Mouse (Mus musculus) c-Kit-negative CD71-positive TER-119-positive erythroid progenitor cells, embryonic 14.5 days (primary cell): ENCODE data around the gene Ak6.

Experiments used
- DNase-seq: peaks from one replicate; pipeline ENCODE4 v3.0.0-alpha.2; 2013; ENCODE audit warnings: low read depth, low spot score

Ak6 gene

DNA sequence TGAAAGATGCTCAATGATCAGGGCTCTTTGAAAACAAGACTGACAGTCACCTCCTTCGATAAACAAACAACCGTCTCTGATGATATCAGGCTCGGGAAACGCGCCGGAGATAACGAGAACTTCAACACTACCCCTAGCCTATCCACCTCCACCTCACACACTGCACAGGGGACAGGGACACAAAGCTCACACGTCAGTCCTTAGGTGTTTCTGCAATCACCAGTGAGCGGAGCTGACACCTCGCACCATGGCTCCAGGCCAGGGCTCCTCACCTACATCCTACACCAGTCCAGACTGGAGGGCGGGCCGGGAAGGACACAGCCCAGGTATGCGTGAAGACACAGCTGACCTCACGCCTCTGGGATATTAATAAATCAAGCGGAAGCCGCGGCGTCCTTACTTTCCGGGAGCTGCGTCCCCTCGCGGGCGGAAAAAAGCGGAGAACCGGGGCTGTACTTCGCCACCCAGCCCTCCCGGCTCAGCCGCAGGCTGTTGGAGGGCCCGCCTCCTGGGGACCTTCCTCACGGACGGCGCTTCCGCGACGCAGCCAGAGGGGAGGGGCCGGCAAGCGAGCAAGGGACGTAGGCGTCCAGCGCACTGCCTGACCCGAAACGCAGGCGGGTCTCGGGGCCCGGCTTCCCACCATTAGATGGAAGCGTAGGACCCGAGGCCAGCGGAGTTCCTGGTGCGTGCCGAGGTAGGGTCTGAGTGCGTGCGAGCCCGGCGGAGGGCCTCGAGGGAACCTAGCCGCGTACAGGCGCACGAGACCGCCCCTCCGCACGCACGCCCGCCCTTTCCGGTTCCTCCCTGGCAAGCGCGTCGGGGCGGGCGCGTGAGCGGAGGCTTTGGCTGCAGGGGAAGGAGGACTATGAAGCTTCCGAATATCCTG, at the start of gene Ak6, which contains the start of gene Rad17:
TSS of gene Ak6 (plus strand) at position 430 of the 889 bp plus-strand sequence.
TSS of gene Rad17 (minus strand) at position 502 of the 889 bp plus-strand sequence.
- peak; percentile 86 for DNase-seq

DNA sequence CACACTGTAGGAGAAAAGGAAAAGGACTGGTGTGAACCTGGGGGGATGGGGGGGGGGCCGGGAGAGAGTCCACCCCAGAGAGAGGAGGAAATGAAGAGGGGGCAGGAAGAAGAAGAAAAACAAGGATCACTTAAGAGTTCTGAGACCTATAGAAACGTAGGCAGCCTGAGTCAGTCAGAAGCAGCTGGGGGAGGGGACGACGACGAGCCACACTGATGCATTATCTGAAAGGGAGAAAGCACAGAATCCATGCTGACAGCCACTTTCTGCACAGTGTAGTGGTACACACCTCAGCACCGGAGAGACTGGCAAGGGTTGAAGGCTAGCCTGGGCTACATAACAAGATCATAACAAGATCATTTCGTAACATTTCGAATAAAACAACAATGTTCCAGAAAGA, 49.7 kb upstream of the Ak6 start:
- no peak for DNase-seq

DNA sequence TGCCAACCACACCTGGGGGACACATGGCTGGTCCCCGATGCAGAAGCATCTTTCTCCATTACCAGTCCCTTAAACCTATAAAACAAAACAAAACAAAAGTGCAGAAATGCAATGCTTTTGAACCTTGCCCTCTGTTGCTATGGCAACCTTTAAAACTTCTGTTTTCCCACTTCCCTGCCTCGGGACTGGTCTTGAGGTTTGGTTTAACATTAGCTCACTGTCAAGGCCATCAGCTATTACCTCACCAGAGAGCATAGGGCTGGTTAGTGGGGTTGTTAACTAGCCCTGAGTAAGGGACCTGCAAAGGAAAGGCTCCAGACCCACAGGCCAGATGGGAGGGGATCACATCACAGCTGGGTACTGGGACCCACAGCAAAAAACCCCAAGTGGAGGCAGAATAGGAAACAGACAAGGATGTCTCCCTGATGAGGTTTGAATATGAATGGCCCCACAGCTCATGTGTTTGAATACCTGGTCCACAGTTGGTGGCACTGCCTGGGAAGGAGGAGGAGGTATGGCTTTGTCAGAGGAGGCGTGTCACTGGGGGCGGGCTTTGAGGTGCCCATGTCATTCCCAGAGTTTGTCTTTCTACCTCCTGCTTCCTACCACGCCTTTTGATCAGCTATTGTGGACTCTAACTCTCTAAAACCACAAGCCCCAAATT, 48.4 kb upstream of the Ak6 start:
- DNase-seq, result no peak

DNA sequence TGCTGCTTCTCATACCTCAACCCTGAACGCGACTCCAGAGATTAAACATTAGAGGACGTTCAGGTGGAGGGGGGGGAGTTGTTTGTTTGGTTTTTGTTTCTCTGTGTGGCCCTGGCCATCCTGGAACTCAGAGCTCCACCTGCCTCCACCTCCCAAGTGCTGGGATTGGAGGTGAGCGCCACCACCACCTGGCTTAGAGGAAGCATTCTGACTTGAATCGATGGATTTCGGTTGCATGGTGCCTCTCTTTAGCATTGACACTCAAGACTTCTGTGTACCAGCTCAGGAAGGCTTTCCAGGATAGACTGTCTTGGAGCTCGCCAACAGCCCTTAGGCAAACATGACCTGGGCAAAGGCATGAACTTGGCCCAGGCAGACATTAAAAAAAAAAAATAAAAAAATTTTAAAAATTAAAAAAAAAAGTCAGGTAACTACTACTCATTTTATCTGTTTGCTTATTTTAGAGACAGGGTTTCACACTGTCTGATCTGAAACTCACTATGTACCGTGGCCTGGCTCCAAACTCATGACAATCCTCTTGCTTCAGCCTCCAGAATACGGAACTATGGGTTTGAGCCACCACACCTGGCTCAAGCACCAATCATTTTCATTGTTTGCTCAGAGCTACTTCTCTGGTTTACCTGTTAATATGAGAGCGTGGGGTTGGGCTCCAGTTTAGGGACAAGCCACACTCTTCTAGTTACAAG, 47.6 kb upstream of the Ak6 start:
- no peak for DNase-seq

DNA sequence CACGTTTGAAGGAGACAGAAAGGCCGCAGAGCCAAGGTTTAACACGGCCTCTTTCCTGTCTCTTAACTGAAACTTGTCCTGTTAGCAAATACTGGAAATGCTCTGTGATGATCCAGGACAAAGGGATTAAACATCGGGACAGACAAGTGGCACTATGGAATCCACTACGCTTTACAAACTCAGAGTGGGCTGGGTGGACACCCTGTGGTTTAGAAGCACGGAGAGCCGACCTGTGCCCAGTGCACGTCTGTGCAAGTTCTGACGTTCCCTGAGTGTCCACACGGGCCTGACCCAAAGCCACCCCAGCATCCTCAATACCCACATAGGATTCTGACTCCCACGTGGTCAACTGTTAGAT, 47.1 kb upstream of the Ak6 start:
- DNase-seq, result no peak

DNA sequence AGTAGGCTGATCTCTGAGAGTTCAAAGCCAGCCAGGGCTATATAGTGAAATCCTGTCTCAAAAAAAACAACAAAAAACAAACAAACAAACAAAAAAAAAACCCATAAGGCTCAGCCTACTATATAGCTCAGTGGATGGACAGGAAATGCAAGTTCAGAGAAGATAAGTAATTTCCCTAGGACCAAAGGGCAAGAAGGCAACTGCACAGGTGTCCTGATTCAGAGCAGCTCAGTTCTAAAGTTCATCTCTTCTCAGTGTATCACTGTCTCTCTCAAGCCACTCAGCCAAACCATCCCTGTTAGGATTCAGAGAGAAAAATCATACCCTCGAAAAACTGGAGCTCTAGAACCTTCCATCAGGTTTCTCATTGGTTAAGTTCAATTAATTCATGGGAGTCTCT, 44.9 kb upstream of the Ak6 start:
- no peak for DNase-seq

DNA sequence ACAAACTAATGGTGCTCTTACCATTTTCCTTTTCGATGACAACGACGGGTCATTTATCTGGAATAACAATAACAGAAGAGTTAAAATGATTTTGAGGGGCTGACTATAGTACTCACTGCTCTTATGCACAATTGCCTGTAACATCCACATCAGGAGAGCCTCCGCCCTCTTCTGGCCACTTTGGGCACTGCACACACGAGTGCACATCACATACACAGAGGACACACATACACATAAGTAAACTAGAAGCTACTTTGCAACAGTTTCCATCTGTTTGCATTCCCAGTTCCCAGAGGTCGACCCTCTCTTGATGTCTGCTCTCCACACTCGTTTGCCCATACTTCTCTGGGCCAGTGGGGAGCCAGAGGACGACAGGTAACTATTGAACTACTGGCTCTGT, 43.0 kb upstream of the Ak6 start:
- DNase-seq, result no peak

DNA sequence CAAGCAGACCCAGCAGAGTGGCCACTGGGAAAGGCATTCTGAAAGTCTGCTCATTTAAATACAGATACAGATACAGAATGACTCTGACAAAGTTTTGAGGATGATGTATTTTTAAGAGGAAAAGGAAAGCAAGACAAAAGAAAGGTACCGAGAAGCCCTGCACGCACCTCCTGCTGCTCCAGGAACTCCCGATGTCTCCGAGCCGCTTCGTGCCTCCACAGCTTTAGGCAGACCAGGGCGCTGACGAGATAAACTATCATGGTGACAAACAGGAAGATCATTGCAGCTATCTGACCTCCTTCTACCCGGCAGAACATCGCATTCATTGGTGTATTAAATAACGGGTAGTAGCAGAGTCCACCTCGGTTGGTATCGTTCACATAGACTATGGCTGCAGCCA, 39.5 kb upstream of the Ak6 start:
- DNase-seq, result no peak

DNA sequence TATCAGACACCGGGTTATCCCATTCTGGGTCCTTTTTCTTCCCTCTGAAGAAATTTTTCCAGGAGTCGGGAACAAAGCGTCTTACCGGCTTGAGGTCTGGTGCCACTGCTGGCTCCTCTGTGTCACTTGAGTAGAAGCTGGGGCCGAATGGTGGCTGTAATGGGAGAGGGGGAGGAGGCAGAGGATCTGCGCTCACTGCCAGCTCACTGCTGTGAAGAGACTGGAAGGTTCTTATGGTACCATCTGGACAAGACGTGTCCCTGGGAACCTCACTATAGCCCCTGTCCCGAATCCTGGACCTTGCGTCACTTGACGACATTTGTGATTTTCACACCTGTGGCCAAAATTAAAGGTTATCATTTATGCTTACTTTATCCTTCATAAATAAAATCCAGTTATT, 38.5 kb upstream of the Ak6 start:
- no peak for DNase-seq

DNA sequence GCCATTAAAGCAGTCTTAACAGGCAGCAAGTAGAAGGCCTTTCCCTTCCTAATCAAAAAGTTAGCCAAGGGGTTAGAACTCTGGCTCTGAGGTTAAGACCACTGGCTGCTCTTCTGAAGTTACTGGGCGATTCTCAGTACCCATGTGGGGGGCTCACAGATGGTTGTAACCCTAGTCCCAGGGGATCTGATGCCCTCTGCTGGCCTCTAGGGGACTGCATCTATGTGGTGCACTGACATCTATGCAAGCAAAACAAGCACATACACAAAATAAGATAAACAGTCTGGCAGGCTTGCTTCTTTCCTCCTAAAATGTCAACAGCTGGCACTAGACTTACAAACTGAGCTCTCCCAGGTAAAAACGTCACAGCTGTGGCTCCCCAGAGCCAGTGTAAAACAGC, 37.9 kb upstream of the Ak6 start:
- no peak for DNase-seq

DNA sequence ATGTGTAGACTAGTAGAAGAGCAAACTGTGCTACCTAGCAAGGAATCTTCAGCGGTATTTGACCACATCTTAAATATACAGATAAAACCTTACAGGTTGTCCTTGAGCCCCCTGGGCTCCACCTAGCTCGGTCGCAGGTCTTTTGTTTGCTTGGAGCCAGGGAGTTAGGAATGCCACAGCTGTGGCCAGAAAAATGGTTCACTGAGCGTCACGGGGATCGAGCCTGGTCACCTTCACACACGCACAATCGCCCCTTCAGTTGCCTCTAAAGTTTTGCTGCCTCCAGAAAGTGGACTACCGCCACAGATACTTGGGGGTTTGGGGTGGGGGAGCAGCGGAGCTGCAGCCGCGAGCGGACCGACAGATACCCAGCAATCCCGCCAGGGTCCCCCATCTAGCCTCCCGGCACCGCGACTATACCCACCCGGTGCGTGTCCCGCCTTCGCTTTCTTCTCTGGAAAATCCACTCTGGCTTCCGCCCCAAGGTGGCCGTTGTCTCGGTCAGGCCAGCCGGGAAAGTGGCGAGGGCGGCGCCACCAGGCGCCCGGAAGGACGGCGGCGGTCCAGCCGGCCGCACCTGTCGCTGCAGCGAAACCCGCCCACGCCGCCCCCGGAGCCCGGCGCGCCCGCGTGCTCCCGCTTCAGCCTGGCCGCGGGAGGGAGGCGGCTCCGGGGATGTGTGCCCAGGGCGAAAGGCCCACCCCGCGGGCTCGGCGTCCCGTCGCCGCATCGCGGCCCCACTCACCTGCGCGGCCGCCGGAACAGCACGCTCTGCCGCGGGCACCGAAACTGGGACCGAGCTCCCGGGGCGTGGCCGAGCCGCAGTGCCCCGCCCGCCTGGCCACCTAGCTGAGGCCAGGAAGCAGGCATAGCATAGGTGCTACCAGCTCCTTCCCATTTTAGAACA, 34.3 kb upstream of the Ak6 start, which contains the start of gene Marveld2:
TSS of gene Marveld2 (minus strand) at position 791 of the 907 bp plus-strand sequence.
- DNase-seq, result no peak

DNA sequence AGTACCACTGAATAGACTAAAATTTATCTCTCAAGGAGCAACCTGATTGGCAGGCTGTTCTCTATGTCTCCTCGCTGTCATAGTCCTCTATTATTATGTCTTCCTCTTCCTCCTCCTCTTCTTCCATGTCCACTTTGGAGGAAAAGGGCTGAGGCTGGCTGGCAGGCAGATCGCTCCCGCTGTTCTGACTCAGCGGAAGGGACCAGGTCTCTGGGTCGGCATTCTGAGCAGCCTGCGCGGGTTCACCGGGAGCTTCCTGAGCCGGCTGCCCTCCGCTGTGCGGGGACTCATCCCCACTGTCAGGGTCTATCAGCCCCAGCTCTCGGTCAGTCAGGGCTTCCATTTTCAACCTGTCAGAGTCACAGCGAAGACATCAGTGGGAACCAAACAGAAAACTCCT, 33.2 kb upstream of the Ak6 start:
- no peak for DNase-seq

DNA sequence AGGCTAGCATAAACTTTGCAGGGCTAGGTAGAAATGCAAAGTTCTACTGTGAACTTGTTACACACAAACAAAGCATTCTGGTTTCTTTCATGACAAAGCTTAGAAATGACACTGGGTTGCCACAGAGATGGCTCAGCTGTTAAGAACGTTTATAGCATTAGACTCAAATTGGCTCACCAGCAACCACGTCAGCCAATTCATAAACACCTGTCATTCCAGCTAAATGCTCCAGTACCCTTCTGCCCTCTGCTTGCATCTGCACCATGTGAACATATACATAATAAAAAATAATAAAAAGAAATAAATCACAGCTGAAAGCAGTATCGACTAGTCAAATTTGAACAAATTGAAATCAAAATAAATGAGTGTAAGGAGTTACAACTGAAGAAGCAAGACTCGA, 28.5 kb upstream of the Ak6 start:
- DNase-seq, result no peak

DNA sequence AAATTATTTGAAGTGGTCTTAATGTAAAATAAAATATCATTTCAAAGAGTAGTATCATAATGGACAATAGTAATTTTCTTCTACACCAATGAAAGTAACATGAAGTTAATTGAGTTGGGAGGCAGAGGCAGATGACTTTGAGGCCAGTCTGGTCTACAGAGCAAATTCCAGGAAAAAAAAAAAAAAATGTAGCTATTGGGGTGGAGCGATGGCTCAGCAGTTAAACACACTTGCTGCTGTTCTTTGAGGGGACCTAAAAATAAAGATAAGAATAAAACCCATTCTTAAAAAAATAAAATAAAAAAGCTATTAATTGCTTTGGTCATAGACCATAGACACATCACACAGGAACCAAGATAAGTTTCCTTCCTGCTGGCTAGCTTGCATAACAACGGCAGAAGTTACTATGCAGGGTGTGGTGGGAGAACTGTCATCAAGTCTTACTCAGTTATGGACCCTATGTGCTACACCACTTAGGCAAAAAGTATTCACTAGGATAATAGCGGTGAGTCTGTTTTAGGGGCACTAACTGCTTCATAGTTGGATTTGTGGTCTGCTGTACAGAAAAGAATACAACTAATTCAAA, 16.6 kb upstream of the Ak6 start:
- DNase-seq, result no peak

DNA sequence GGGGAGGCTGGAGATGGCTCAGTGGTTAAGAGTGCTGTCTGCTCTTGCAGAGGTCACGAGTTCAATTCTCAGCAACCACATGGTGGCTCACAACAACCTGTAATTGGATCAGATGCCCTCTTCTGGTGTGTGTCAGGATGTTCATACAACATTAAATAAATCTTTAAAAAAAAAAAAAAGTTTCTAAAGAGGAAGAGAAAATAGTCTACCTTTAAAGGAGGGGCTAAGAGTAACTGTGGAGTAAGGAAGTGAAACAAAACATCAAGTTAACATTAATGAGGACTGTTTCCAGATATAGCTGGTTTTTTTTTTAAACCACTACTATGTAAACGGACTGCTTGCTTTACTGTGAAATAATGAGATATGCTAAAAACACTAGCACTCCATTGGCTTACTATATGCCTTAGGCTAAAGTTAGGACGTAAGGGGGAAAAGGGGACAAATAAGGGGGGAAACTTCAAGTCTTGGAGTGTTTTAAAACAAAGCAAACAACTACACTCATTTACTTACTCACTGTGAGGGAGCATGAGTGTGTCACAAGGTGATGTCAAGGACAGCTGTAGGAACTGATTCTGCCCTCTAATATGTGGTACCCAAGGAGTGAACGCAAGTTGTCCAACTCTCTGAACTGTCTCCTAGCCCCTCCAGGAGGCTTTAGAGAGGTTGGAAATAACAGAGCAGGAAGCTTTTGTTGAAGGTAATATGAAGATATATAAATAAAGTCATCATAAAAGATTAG, 8.1 kb upstream of the Ak6 start:
- no peak for DNase-seq

DNA sequence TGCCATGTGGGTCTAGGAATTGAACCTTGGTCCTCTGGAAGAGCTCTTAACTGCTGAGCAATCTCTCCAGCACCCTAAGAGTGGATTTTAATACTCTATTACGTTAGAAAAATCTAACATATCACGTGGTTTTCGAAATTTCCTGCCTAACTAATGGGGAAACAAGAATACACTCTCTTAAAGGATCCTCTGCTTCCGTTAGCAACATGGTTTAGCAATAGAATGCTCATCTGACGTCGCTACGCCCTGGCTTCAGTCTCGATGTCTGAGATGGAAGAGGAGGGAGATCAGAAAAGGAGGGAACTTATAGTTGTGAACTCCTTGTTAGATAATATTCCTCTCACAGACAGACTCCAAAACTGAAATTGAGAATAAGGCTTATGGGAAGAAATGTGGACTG, 2.6 kb upstream of the Ak6 start:
- DNase-seq, result no peak

DNA sequence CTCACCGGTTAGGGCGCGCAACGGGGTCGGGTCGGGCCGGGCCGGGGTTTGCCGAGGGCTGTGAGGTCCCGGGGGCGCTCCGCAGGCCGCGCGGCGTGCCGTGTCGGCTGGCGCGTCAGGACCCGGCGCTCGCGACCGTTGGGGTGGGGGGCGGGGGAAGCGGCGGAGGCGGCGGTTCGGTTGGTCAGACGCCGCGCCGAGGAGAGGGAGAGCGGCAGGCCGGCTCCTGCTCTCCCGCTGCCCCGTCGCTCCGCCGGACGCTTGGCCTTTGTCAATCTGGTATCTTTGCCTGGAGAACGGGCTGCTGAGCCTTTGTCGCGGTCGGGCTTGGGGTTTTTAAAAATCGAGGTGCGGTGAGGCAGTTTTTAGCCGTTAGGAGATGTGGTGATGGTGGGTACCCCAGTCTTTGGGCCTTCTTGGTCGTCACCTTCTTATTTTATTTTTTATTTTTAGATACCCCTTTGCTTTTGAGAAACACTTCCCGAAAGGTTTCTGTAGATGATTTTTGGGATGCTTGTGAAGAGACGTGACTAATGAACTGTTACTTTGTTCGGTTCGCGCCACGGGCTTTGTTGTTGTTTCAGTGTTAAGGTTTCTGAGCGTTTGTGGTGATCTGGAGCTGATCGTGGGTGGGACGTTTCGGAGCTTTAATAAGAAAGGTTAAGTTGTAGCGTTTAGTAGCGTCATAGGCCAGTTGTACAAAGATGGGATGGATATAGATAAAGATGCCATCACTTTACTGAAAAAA, 834 bp downstream of the Ak6 start, which contains the start of gene Taf9:
TSS of gene Taf9 (plus strand) at position 141 of the 748 bp plus-strand sequence.
- no peak for DNase-seq

DNA sequence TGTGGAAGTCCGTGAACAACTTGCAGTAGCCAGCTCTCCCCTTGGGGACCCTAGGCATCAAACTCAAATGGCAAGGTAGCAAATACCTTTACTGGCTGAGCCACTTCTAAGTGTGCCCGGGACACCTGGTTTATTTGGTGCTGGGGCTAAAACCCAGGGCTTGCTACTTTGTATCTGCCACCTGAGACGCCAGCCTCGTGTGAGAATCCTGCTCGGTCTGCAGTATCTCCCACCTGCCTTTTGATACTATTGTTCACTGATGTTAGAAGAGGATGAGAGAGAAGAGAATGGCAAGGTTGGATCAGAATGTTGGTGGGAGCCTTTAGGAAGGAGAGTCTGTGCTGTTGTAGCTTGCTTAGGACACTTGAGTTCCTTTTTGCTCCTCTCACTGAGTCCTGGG, 7.3 kb downstream of the Ak6 start:
- DNase-seq, result no peak

DNA sequence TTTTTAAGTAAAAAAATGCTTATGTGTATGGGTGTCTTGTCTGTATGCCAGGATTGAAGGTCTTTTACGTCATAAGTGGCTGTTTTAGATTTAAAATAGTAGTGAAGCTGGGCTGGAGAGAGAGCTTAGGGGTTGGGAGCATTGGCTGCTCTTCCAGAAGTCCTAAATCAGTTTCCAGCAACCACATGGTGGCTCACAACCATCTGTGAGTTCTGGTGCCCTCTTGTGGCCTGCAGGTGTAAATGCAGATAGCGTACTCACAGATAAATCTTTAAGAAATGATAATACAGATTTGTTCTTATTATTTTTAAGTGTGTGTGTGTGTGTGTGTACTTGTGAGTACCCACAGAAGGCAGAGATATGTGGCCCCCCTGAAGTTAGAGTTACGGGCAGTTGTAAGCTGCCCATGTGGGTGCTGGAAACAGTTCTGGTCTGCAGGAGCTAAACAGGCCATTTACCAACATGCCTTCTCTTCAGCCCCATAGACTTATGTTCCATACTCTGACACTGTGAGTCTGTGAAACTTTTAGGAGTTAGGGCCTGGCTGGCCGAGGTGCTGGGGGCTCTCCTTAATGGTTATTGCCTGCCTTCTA, 9.2 kb downstream of the Ak6 start:
- DNase-seq, result peak; percentile 60
